24 mouse cellular contexts compared by ENCODE assay signal in genomic region chrX:47971366-47972128, GRCm38 (mm10). TPM values are rescaled to one million over a fixed set of nuclear protein-coding genes. Genes with fewer than 3 reads are reported as not detected.
DNase-seq lines count a peak whose midpoint lies in the region; ATAC-seq and TF ChIP-seq lines count a peak whose summit lies in the region.
"Had no signal": no experiment of that assay in that cellular context is flagged by ENCODE, and none has a peak within 500 bp of the region (broad histone marks: within the 10 kb centered on the region; RNA-seq: fewer than 3 reads in every experiment).

No protein-coding gene starts in this region.

- no peaks in the 10 kb centered on the region for H3K27me3 ChIP-seq in liver, adult 2 months (ENCODE audit: control insufficient read depth, insufficient read depth, low read length)
- H3K27me3 ChIP-seq in liver, postnatal 0 days (ENCODE audit: insufficient read depth, low read length): no peaks in the 10 kb centered on the region
- H3K27me3 ChIP-seq: embryonic facial prominence, embryonic 15.5 days; hindbrain, embryonic 12.5 days; liver, embryonic 12.5 days; neural tube, embryonic 12.5 days had no signal

- TF ChIP-seq POLR2A in liver, adult 2 months (IDR thresholded peaks at IDR 0.05; ENCODE audit: extremely low read depth, insufficient read depth, low read length): no peak

- H3K36me3 ChIP-seq in liver, adult 2 months (ENCODE audit: control insufficient read depth, insufficient read depth, low read length): no peaks in the 10 kb centered on the region
- no peaks in the 10 kb centered on the region for H3K36me3 ChIP-seq in liver, postnatal 0 days (replicated peaks; ENCODE audit: insufficient read depth, low read length)
- H3K36me3 ChIP-seq: embryonic facial prominence, embryonic 15.5 days; hindbrain, embryonic 12.5 days; liver, embryonic 12.5 days; neural tube, embryonic 12.5 days had no signal

- H3K4me3 ChIP-seq in liver, adult 2 months (ENCODE audit: insufficient read depth, low read depth, low read length): no peak overlapping the region
- H3K4me3 ChIP-seq in liver, postnatal 0 days (ENCODE audit: low read depth, low read length): no peak overlapping the region
- H3K4me3 ChIP-seq: embryonic facial prominence, embryonic 15.5 days; hindbrain, embryonic 12.5 days; liver, embryonic 12.5 days; neural tube, embryonic 12.5 days had no signal

- DNase-seq in liver, adult 2 months (ENCODE audit: extremely low read depth, low read depth, low spot score): peak; percentile 55
- no peak for DNase-seq in liver, postnatal 0 days
- peak; percentile 40 for DNase-seq in R1 (ENCODE audit: low read depth, low spot score)
- DNase-seq in kidney, adult 9 months: peak; percentile 62
- DNase-seq in kidney, postnatal 36 days: peak; percentile 35 to 45
- no peak for DNase-seq in thymus, postnatal 10 days (ENCODE audit: low spot score in 2 of 2)
- DNase-seq in left cerebral cortex, adult 11 months (ENCODE audit: low spot score): no peak
- DNase-seq in retina, postnatal 1 day: no peak
- DNase-seq: adrenal gland, postnatal 10 days; cerebellum, adult 18-20 months; cerebellum, postnatal 25 days; heart, postnatal 10 days; layer of hippocampus, adult 9-11 months; lung, embryonic 14.5 days; lung, postnatal 36 days; spleen, adult 18-20 months; thymus, adult 2 months had no signal

- no peak overlapping the region for H3K4me2 ChIP-seq in liver, postnatal 0 days (ENCODE audit: low read depth, low read length)
- H3K4me2 ChIP-seq: embryonic facial prominence, embryonic 15.5 days; heart, embryonic 11.5 days; hindbrain, embryonic 12.5 days; liver, embryonic 12.5 days; lung, embryonic 14.5 days; neural tube, embryonic 12.5 days had no signal

- H3K27ac ChIP-seq in liver, adult 2 months (replicated peaks; ENCODE audit: insufficient read depth, low read depth, low read length): no peak overlapping the region
- H3K27ac ChIP-seq in liver, postnatal 0 days (ENCODE audit: low read depth): no peak overlapping the region
- H3K27ac ChIP-seq: embryonic facial prominence, embryonic 15.5 days; hindbrain, embryonic 12.5 days; liver, embryonic 12.5 days; neural tube, embryonic 12.5 days had no signal

- no peaks in the 10 kb centered on the region for H3K9me3 ChIP-seq in liver, postnatal 0 days (ENCODE audit: low read length)
- H3K9me3 ChIP-seq: embryonic facial prominence, embryonic 15.5 days; hindbrain, embryonic 12.5 days; liver, embryonic 12.5 days; neural tube, embryonic 12.5 days had no signal

- 36% methylated on average over 10 of the region's 10 CpGs for WGBS in liver, adult 2 months
- 54% methylated on average over 10 of the region's 10 CpGs for WGBS in liver, postnatal 0 days (ENCODE audit: insufficient replicate concordance)

- ATAC-seq in liver, postnatal 0 days: no peak
- ATAC-seq: activated CD4-positive, CD25-positive, alpha-beta regulatory T cell, adult 4 months; forebrain, embryonic 16.5 days; liver, embryonic 12.5 days had no signal

- no peaks in the 10 kb centered on the region for H3K79me2 ChIP-seq in liver, adult 2 months (ENCODE audit: control insufficient read depth, insufficient read depth, low read length)

- H3K4me1 ChIP-seq in liver, adult 2 months (ENCODE audit: control insufficient read depth, insufficient read depth, low read length): no peaks in the 10 kb centered on the region
- no peaks in the 10 kb centered on the region for H3K4me1 ChIP-seq in liver, postnatal 0 days (ENCODE audit: insufficient read depth)
- H3K4me1 ChIP-seq: embryonic facial prominence, embryonic 15.5 days; hindbrain, embryonic 12.5 days; liver, embryonic 12.5 days; neural tube, embryonic 12.5 days had no signal

- no peak for TF ChIP-seq EP300 in liver, postnatal 0 days (IDR thresholded peaks at IDR 0.05; ENCODE audit: low read depth)

- H3K9ac ChIP-seq in liver, adult 2 months (ENCODE audit: low read depth, low read length): no peak overlapping the region
- H3K9ac ChIP-seq in liver, postnatal 0 days (replicated peaks): no peak overlapping the region
- H3K9ac ChIP-seq: embryonic facial prominence, embryonic 15.5 days; hindbrain, embryonic 12.5 days; liver, embryonic 12.5 days; lung, embryonic 14.5 days; neural tube, embryonic 12.5 days had no signal

- no peak for TF ChIP-seq CTCF in liver, adult 2 months (IDR thresholded peaks at IDR 0.05; ENCODE audit: low read depth, low read length)
- TF ChIP-seq CTCF in liver, postnatal 0 days (IDR thresholded peaks at IDR 0.05; ENCODE audit: low read depth): no peak

RNA-seq across cellular contexts. Expression of gene Ocrl, which starts 59.4 kb away (rescaled TPM):
- 3.7 and 4.5 TPM in 2 replicates for total RNA-seq in liver, adult 2 months (2014; rRNA removed)
- polyA plus RNA-seq in liver, adult 2 months (2012; rRNA removed): 2.1 and 2.6 TPM in 2 replicates
- 2.5 and 2.6 TPM in 2 replicates for polyA plus RNA-seq in liver, postnatal 0 days (2015; fragmentation: Nextera tagmentation; extraction: Ambion mirVana)

Comparison
In these comparisons a context has a peak if more than half of its experiments do, and no peak if none do; other contexts are left out.
1. DNase-seq: peak in liver, adult 2 months (single experiment), R1 (single experiment), kidney, adult 9 months (single experiment) and kidney, postnatal 36 days (2 of 2); none in liver, postnatal 0 days (single experiment), thymus, postnatal 10 days (0 of 2), left cerebral cortex, adult 11 months (single experiment) and retina, postnatal 1 day (single experiment).